Mouse (Mus musculus) forebrain, embryonic 15.5 days (tissue): Measurements from ENCODE around the gene Selenom. TPM values are rescaled to one million over a fixed set of nuclear protein-coding genes. Genes with fewer than 3 reads are reported as not detected.
A peak's percentile ranks its signal among the peaks of the same experiment; 100 is the strongest.

Source experiments
- ATAC-seq: fragments of 200-750 bp; cut with Nextera tagmentation; replicated peaks from 2 replicates; pipeline ENCODE4 v1.8.0; 2017; ENCODE audit warnings: mild to moderate bottlenecking, moderate TSS enrichment, moderate library complexity
- H3K27ac ChIP-seq: fragments of 300-500 bp; sonication (generic); replicated peaks from 2 replicates; pipeline ENCODE4 v1.5.1; 2015; ENCODE audit warnings: mild to moderate bottlenecking, inconsistent platforms
- H3K27me3 ChIP-seq: fragments of 300-500 bp; sonication (generic); 2 replicates; pipeline ENCODE4 v1.6.1; 2015; ENCODE audit warnings: inconsistent platforms
- H3K36me3 ChIP-seq: fragments of 300-500 bp; sonication (generic); 2 replicates; pipeline ENCODE4 v1.6.1; 2015; ENCODE audit warnings: mild to moderate bottlenecking, inconsistent platforms
- H3K4me1 ChIP-seq: fragments of 300-500 bp; sonication (generic); 2 replicates; pipeline ENCODE4 v1.6.1; 2015; ENCODE audit warnings: inconsistent platforms
- H3K4me2 ChIP-seq: fragments of 300-500 bp; sonication (generic); replicated peaks from 2 replicates; pipeline ENCODE4 v1.6.1; 2015; ENCODE audit warnings: mild to moderate bottlenecking, inconsistent platforms
- H3K4me3 ChIP-seq: fragments of 300-500 bp; sonication (generic); 2 replicates; pipeline ENCODE4 v1.5.1; 2015; ENCODE audit warnings: mild to moderate bottlenecking, inconsistent platforms
- H3K9ac ChIP-seq: fragments of 300-500 bp; sonication (generic); replicated peaks from 2 replicates; pipeline ENCODE4 v1.6.1; 2015; ENCODE audit warnings: mild to moderate bottlenecking, inconsistent platforms
- H3K9me3 ChIP-seq: fragments of 300-500 bp; sonication (generic); 2 replicates; pipeline ENCODE4 v1.6.1; 2016; ENCODE audit warnings: inconsistent platforms
- WGBS: fragments of 180-500 bp; shearing (Covaris S2); methylation state at CpG from one replicate; pipeline ENCODE4 v1.1.7; 2015; ENCODE audit warnings: mixed read lengths; 5-methylcytosine and 5-hydroxymethylcytosine counted together
- polyA plus RNA-seq: library from polyadenylated mRNA; unstranded; fragments of >200 nt; fragmentation: Nextera tagmentation; extraction: Ambion mirVana; gene quantifications from 2 replicates; pipeline ENCODE4 v1.2.1, GENCODE M21; 2015

Selenom gene
- polyA plus RNA-seq, 1 experiment from 2014 or later, result 41.6 TPM

DNA sequence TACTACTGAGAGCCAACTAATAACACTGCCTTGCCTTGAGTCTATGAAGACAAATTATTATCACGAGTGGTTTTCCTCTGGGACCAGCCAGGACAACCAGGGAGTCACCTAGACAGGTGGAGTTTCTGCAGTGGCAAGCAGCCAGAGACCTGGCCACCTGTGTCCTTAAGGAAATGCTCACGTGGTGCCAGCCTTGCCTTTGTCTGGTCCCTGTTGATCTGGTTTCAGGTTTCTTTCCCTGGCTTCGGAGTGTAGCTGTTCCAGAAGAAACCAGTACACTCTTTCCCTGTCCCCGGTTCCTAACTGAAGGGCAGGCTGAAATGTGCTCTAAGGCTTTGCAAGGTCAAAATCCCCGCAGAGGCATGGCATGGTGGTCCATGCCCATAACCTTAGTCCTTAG, 17.7 kb upstream of the Selenom start:
- H3K9ac ChIP-seq, result no peak overlapping the region
- no peaks in the 10 kb centered on the region for H3K36me3 ChIP-seq
- H3K4me2 ChIP-seq, result no peak overlapping the region
- no peak for ATAC-seq
- no peaks in the 10 kb centered on the region for H3K27me3 ChIP-seq
- no peak overlapping the region for H3K4me3 ChIP-seq
- H3K27ac ChIP-seq, result no peak overlapping the region
- no peaks in the 10 kb centered on the region for H3K4me1 ChIP-seq
- no peaks in the 10 kb centered on the region for H3K9me3 ChIP-seq
- WGBS, result 57% methylated on average over 5 of the region's 5 CpGs

GRCm38 (mm10) chr11:3497296-3497695, 17.2 kb upstream of the Selenom start:
- H3K4me2 ChIP-seq, result no peak overlapping the region
- no peak for ATAC-seq
- 76% methylated on average over 1 of the region's 1 CpGs for WGBS

GRCm38 (mm10) chr11:3502057-3502456, 12.4 kb upstream of the Selenom start:
- no peaks in the 10 kb centered on the region for H3K9me3 ChIP-seq
- no peak overlapping the region for H3K9ac ChIP-seq
- H3K27me3 ChIP-seq, result no peaks in the 10 kb centered on the region
- H3K4me3 ChIP-seq, result no peak overlapping the region
- no peak overlapping the region for H3K27ac ChIP-seq
- H3K4me2 ChIP-seq, result no peak overlapping the region
- no peak for ATAC-seq
- no peaks in the 10 kb centered on the region for H3K4me1 ChIP-seq
- 72% methylated on average over 17 of the region's 17 CpGs for WGBS
- H3K36me3 ChIP-seq, result no peaks in the 10 kb centered on the region

More at GRCm38 (mm10) chr11:3497296-3497695, 17.2 kb upstream of the Selenom start:
- H3K4me3 ChIP-seq, result no peak overlapping the region
- H3K9me3 ChIP-seq, result no peaks in the 10 kb centered on the region
- H3K27me3 ChIP-seq, result no peaks in the 10 kb centered on the region
- H3K9ac ChIP-seq, result no peak overlapping the region
- no peaks in the 10 kb centered on the region for H3K4me1 ChIP-seq
- H3K36me3 ChIP-seq, result no peaks in the 10 kb centered on the region
- no peak overlapping the region for H3K27ac ChIP-seq

DNA sequence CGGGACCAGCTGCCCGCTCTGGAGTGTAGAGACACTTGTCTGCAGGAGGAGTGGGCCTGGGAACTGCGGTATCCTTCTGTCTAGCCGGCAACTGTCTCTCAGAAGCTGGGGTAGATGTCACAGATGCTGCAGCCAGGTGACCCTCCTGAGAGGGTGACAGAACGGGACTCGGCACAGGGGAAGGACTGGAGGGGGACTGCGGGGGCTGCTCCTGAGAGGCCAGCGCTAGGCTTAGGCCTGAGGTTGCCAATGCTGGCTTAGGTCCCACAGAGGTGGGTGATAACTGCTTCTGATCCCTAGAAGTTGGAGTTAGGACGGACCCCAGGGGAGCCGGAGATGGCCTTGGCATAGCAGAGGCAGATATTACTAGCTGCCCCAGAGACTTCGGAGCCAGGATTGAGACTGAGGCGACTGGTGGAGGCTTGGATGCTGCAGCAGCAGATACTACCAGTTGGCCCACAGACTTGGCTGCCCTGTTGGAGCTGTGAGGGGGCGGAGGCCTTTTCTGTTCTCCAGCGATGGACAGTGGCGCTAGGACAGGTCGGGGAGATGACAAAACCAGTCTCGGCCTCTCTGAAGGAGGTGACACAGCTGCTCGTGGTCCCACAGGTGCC, 11.9 kb upstream of the Selenom start:
- H3K4me1 ChIP-seq, result no peaks in the 10 kb centered on the region
- H3K9me3 ChIP-seq, result no peaks in the 10 kb centered on the region
- H3K27ac ChIP-seq, result no peak overlapping the region
- no peak overlapping the region for H3K4me3 ChIP-seq
- no peak overlapping the region for H3K4me2 ChIP-seq
- no peaks in the 10 kb centered on the region for H3K36me3 ChIP-seq
- H3K27me3 ChIP-seq, result no peaks in the 10 kb centered on the region
- no peak for ATAC-seq
- H3K9ac ChIP-seq, result no peak overlapping the region
- 82% methylated on average over 18 of the region's 18 CpGs for WGBS

- no peaks in the 10 kb centered on the region for H3K36me3 ChIP-seq
- peak overlapping the region; percentile 25 for H3K4me2 ChIP-seq
- H3K9me3 ChIP-seq, result no peaks in the 10 kb centered on the region
- 0 out of 2 replicates have a peak, but pooled peaks have one; percentile 4 for ATAC-seq
- H3K27me3 ChIP-seq, result no peaks in the 10 kb centered on the region
- WGBS, result 69% methylated on average over 11 of the region's 11 CpGs
- H3K9ac ChIP-seq, result peak overlapping the region; percentile 38; the same call in 1 of the 2 replicates
- peak overlapping the region; percentile 33 for H3K4me3 ChIP-seq
- H3K4me1 ChIP-seq, result no peaks in the 10 kb centered on the region
- no peak overlapping the region; the same call in 1 of the 2 replicates for H3K27ac ChIP-seq
Measured at GRCm38 (mm10) chr11:3503755-3504693, 10.5 kb upstream of the Selenom start.

GRCm38 (mm10) chr11:3508226-3508625, 6.3 kb upstream of the Selenom start:
- Histone ChIP-seq H3K4me3 (no peak overlapping the region), H3K4me1 (no peaks in the 10 kb centered on the region), H3K9me3 (no peaks in the 10 kb centered on the region), H3K9ac (no peak overlapping the region), H3K4me2 (no peak overlapping the region), H3K36me3 (no peaks in the 10 kb centered on the region), H3K27ac (no peak overlapping the region), H3K27me3 (no peaks in the 10 kb centered on the region)
- ATAC-seq, result no peak
- 53% methylated on average over 7 of the region's 7 CpGs for WGBS

DNA sequence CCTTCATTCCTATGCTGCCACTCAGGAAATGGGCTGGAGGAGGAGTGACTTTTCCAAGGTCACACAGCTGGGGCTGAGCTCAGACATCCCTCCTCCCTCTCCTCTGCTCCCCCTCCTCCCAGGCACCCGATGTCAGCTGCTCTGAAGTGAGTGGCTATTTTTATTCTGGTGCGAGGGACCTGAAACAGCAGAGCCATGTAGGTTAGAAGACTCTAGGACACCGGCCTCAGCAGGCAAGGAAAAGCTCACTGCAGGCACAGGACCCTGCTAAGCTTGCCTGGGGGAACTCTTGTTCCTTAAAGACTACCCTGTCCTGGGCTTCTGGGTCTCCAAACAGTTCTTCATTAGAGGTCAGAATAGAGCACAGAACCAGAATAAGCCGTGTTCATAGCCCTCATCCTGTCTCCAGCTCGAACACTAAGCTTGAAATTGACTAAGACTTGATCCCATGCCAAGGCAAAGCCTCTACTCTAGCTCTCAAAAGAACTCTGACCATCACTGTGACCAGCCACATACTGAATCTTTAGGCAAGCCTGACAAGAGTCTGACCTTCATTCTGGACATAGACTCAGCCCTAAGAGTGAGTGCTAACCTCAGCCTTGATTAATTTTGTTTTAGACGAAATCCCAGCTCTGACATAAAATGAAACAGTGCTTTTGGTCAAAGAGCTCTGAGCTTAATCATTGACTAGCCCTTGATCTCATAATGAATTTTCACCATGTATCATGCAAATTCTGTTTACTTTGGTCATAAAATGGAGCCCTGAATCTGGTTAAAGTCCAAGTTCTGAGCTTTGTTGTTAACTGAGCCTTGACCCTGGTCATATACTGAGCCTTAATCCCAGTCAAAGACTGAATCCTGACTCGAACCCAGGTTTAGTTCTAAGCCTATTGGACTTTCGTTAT, 5.1 kb upstream of the Selenom start:
- 73% methylated on average over 8 of the region's 8 CpGs for WGBS

GRCm38 (mm10) chr11:3510321-3510720, 4.2 kb upstream of the Selenom start:
- H3K4me3 ChIP-seq, result no peak overlapping the region
- no peak for ATAC-seq
- no peaks in the 10 kb centered on the region for H3K27me3 ChIP-seq
- WGBS, result 86% methylated on average over 2 of the region's 2 CpGs
- H3K4me1 ChIP-seq, result peaks cover 10% of the 10 kb centered on the region
- H3K27ac ChIP-seq, result no peak overlapping the region
- no peaks in the 10 kb centered on the region for H3K36me3 ChIP-seq
- H3K9ac ChIP-seq, result no peak overlapping the region
- no peaks in the 10 kb centered on the region for H3K9me3 ChIP-seq
- H3K4me2 ChIP-seq, result no peak overlapping the region

More for the DNA sequence above, 5.1 kb upstream of the Selenom start:
- Histone ChIP-seq H3K4me2 (no peak overlapping the region), H3K27me3 (no peaks in the 10 kb centered on the region), H3K27ac (no peak overlapping the region), H3K36me3 (no peaks in the 10 kb centered on the region), H3K4me1 (peaks cover 5% of the 10 kb centered on the region), H3K9me3 (no peaks in the 10 kb centered on the region), H3K4me3 (no peak overlapping the region), H3K9ac (no peak overlapping the region)
- ATAC-seq, result no peak

GRCm38 (mm10) chr11:3513291-3513690, 1.2 kb upstream of the Selenom start:
- WGBS, result 81% methylated on average over 6 of the region's 6 CpGs
- H3K4me2 ChIP-seq, result no peak overlapping the region
- no peak for ATAC-seq
- no peak overlapping the region for H3K4me3 ChIP-seq
- H3K9ac ChIP-seq, result no peak overlapping the region
- peaks cover 21% of the 10 kb centered on the region; the same call in 1 of the 2 replicates for H3K27me3 ChIP-seq
- no peak overlapping the region for H3K27ac ChIP-seq
- H3K36me3 ChIP-seq, result no peaks in the 10 kb centered on the region
- H3K4me1 ChIP-seq, result peaks cover 29% of the 10 kb centered on the region
- no peaks in the 10 kb centered on the region for H3K9me3 ChIP-seq

- Histone ChIP-seq H3K27me3 (peaks cover 21% of the 10 kb centered on the region; the same call in 1 of the 2 replicates), H3K9ac (peak overlapping the region; percentile 46), H3K27ac (no peak overlapping the region), H3K4me2 (peak overlapping the region; percentile 60), H3K36me3 (no peaks in the 10 kb centered on the region), H3K4me3 (peak overlapping the region; percentile 48), H3K4me1 (peaks cover 29% of the 10 kb centered on the region), H3K9me3 (no peaks in the 10 kb centered on the region)
- 11% methylated on average over 4 of the region's 4 CpGs for WGBS
- peak; percentile 8; the same call in 1 of the 2 replicates for ATAC-seq
Measured at GRCm38 (mm10) chr11:3515216-3515615, 732 bp downstream of the Selenom start.

- H3K27ac ChIP-seq, result no peak overlapping the region
- H3K36me3 ChIP-seq, result no peaks in the 10 kb centered on the region
- ATAC-seq, result no peak
- WGBS, result 85% methylated on average over 4 of the region's 4 CpGs
- H3K4me2 ChIP-seq, result peak overlapping the region; percentile 60; the same call in 1 of the 2 replicates
- no peaks in the 10 kb centered on the region for H3K9me3 ChIP-seq
- no peak overlapping the region for H3K9ac ChIP-seq
- peak overlapping the region; percentile 48; the same call in 1 of the 2 replicates for H3K4me3 ChIP-seq
- peaks cover 21% of the 10 kb centered on the region; the same call in 1 of the 2 replicates for H3K27me3 ChIP-seq
- H3K4me1 ChIP-seq, result peaks cover 29% of the 10 kb centered on the region
Measured at GRCm38 (mm10) chr11:3515637-3516036, 1.2 kb downstream of the Selenom start.
